16 mouse cellular contexts compared by ENCODE assay signal in the genomic region with DNA sequence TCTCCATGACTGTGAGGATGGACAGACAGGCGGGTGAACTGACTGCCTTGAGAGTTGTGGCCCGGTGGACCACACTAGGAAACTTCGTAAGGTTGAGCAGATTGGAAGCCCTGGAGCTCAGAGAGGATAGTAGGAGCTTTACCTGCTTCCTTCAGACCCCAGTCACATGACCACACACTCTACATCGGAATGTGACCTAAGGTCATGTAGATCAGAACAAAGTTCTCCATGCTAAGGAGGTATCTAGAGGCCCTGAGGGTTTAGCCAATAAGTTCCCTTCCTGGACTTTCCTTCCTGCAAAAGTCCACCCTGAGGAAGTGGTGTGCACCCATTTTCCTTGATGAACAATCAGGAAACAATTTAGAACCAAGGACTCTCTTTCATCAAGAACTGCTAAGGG.
"Had no signal": no experiment of that assay in that cellular context is flagged by ENCODE, and none has a peak within 500 bp of the region (broad histone marks: within the 10 kb centered on the region; RNA-seq: fewer than 3 reads in every experiment).

No protein-coding gene starts in this region.

- H3K4me2 ChIP-seq: limb, embryonic 13.5 days; liver, embryonic 13.5 days; midbrain, embryonic 13.5 days had no signal

- DNase-seq: kidney, adult 9 months; kidney, postnatal 14 days; kidney, postnatal 4 days; left cerebral cortex, postnatal 4 days; liver, embryonic 13.5 days; lung, adult 2 months; lung, postnatal 10 days; lung, postnatal 36 days; thymus, adult 18-20 months; thymus, postnatal 36 days had no signal

- H3K9ac ChIP-seq: limb, embryonic 13.5 days; liver, embryonic 13.5 days; midbrain, embryonic 13.5 days had no signal

- H3K9me3 ChIP-seq: limb, embryonic 13.5 days; liver, embryonic 13.5 days; megakaryocyte, embryonic 14.5 days; midbrain, embryonic 10.5 days; midbrain, embryonic 13.5 days had no signal

- ATAC-seq: midbrain, embryonic 13.5 days; midbrain, embryonic 16.5 days had no signal

- H3K36me3 ChIP-seq: liver, embryonic 13.5 days; midbrain, embryonic 13.5 days had no signal

- H3K4me3 ChIP-seq: limb, embryonic 13.5 days; liver, embryonic 13.5 days; midbrain, embryonic 10.5 days; midbrain, embryonic 13.5 days; myocyte had no signal

- H3K27ac ChIP-seq: limb, embryonic 13.5 days; liver, embryonic 13.5 days; midbrain, embryonic 10.5 days; midbrain, embryonic 13.5 days had no signal

- H3K27me3 ChIP-seq: limb, embryonic 13.5 days; liver, embryonic 13.5 days; megakaryocyte, embryonic 14.5 days; midbrain, embryonic 13.5 days had no signal
